Mouse (Mus musculus): ENCODE results near the gene Kat7. TPM values are rescaled to one million over a fixed set of nuclear protein-coding genes. Genes with fewer than 3 reads are reported as not detected.
A peak's percentile ranks its signal among the peaks of the same experiment; 100 is the strongest.

Kat7 gene
- polyA plus RNA-seq, 1 experiment from 2014 or later = 85.3 TPM

- ATAC-seq (replicated peaks; ENCODE audit: low FRiP score) = peak; percentile 81
- WGBS = under 1% methylated on average over 50 of the region's 50 CpGs
Measured at GRCm38 (mm10) chr11:95337129-95337813, 27.2 kb upstream of the Kat7 start.

GRCm38 (mm10) chr11:95336568-95337128 lies 26.6 kb upstream of the Kat7 start, which contains the start of gene Fam117a:
Gene Fam117a (plus strand): TSS chr11:95337018.
- ATAC-seq (replicated peaks; ENCODE audit: low FRiP score) = peak; percentile 97

More at GRCm38 (mm10) chr11:95337129-95337813, 27.2 kb upstream of the Kat7 start:
- H3K9me3 ChIP-seq (ENCODE audit: control insufficient read depth, low read length) = no peaks in the 10 kb centered on the region
- peak overlapping the region; percentile 76 for H3K9ac ChIP-seq (ENCODE audit: low read length)
- H3K4me1 ChIP-seq (replicated peaks; ENCODE audit: control insufficient read depth, insufficient read depth, low read length) = no peaks in the 10 kb centered on the region; the same call in 1 of the 2 replicates
- H3K4me2 ChIP-seq (ENCODE audit: low read depth, low read length, severe bottlenecking) = peak overlapping the region; percentile 88
- peak overlapping the region; percentile 81 for H3K4me3 ChIP-seq (ENCODE audit: low read depth, low read length)
- H3K27me3 ChIP-seq (ENCODE audit: control insufficient read depth, insufficient read depth, low read length) = 0 out of 2 replicates have a peak, but pooled peaks cover 2% of the 10 kb centered on the region
- no peaks in the 10 kb centered on the region for H3K36me3 ChIP-seq (ENCODE audit: control insufficient read depth, insufficient read depth, low read length)
- DNase-seq (ENCODE audit: low spot score) = peak; percentile 82
- H3K27ac ChIP-seq (ENCODE audit: low read depth, low read length) = no peak overlapping the region

GRCm38 (mm10) chr11:95334448-95335060 lies 24.5 kb upstream of the Kat7 start:
- H3K9ac ChIP-seq (ENCODE audit: low read length) = no peak overlapping the region
- H3K36me3 ChIP-seq (ENCODE audit: control insufficient read depth, insufficient read depth, low read length) = no peaks in the 10 kb centered on the region
- no peak overlapping the region for H3K4me2 ChIP-seq (ENCODE audit: low read depth, low read length, severe bottlenecking)
- H3K27ac ChIP-seq (ENCODE audit: low read depth, low read length) = no peak overlapping the region
- no peak overlapping the region for H3K4me3 ChIP-seq (ENCODE audit: low read depth, low read length)
- DNase-seq (ENCODE audit: low spot score) (no peak), ATAC-seq (replicated peaks; ENCODE audit: low FRiP score) (no peak)
- H3K9me3 ChIP-seq (ENCODE audit: control insufficient read depth, low read length) = no peaks in the 10 kb centered on the region
- 0 out of 2 replicates have a peak, but pooled peaks cover 2% of the 10 kb centered on the region for H3K27me3 ChIP-seq (ENCODE audit: control insufficient read depth, insufficient read depth, low read length)
- H3K4me1 ChIP-seq (replicated peaks; ENCODE audit: control insufficient read depth, insufficient read depth, low read length) = no peaks in the 10 kb centered on the region; the same call in 1 of the 2 replicates
- 69% methylated on average over 5 of the region's 5 CpGs for WGBS

More at GRCm38 (mm10) chr11:95336568-95337128, 26.6 kb upstream of the Kat7 start, which contains the start of gene Fam117a:
- no peaks in the 10 kb centered on the region for H3K9me3 ChIP-seq (ENCODE audit: control insufficient read depth, low read length)
- peak within 1 kb of the TSS; percentile 76 for H3K9ac ChIP-seq (ENCODE audit: low read length)
- no peaks in the 10 kb centered on the region; the same call in 1 of the 2 replicates for H3K4me1 ChIP-seq (replicated peaks; ENCODE audit: control insufficient read depth, insufficient read depth, low read length)
- H3K36me3 ChIP-seq (ENCODE audit: control insufficient read depth, insufficient read depth, low read length) = no peaks in the 10 kb centered on the region
- peak within 1 kb of the TSS; percentile 88 for H3K4me2 ChIP-seq (ENCODE audit: low read depth, low read length, severe bottlenecking)
- H3K4me3 ChIP-seq (ENCODE audit: low read depth, low read length) = peak within 1 kb of the TSS; percentile 81
- H3K27ac ChIP-seq (ENCODE audit: low read depth, low read length) = no peak within 1 kb of the TSS
- DNase-seq (ENCODE audit: low spot score) = peak; percentile 92
- WGBS = 0% methylated on average over 18 of the region's 27 CpGs
- 0 out of 2 replicates have a peak, but pooled peaks cover 2% of the 10 kb centered on the region for H3K27me3 ChIP-seq (ENCODE audit: control insufficient read depth, insufficient read depth, low read length)

- ATAC-seq (replicated peaks; ENCODE audit: low FRiP score) (no peak), DNase-seq (ENCODE audit: low spot score) (no peak)
- Histone ChIP-seq H3K4me3 (ENCODE audit: low read depth, low read length) (no peak overlapping the region), H3K27me3 (ENCODE audit: control insufficient read depth, insufficient read depth, low read length) (0 out of 2 replicates have a peak, but pooled peaks cover 2% of the 10 kb centered on the region), H3K36me3 (ENCODE audit: control insufficient read depth, insufficient read depth, low read length) (no peaks in the 10 kb centered on the region), H3K4me2 (ENCODE audit: low read depth, low read length, severe bottlenecking) (no peak overlapping the region), H3K9me3 (ENCODE audit: control insufficient read depth, low read length) (no peaks in the 10 kb centered on the region), H3K27ac (ENCODE audit: low read depth, low read length) (no peak overlapping the region), H3K9ac (ENCODE audit: low read length) (no peak overlapping the region), H3K4me1 (replicated peaks; ENCODE audit: control insufficient read depth, insufficient read depth, low read length) (no peaks in the 10 kb centered on the region; the same call in 1 of the 2 replicates)
- WGBS = 87% methylated on average over 9 of the region's 9 CpGs
Measured at GRCm38 (mm10) chr11:95333805-95334204, 23.8 kb upstream of the Kat7 start.

GRCm38 (mm10) chr11:95333209-95333608 lies 23.2 kb upstream of the Kat7 start:
- Histone ChIP-seq H3K27ac (ENCODE audit: low read depth, low read length) (no peak overlapping the region), H3K4me1 (replicated peaks; ENCODE audit: control insufficient read depth, insufficient read depth, low read length) (no peaks in the 10 kb centered on the region; the same call in 1 of the 2 replicates), H3K36me3 (ENCODE audit: control insufficient read depth, insufficient read depth, low read length) (no peaks in the 10 kb centered on the region), H3K9me3 (ENCODE audit: control insufficient read depth, low read length) (no peaks in the 10 kb centered on the region), H3K4me2 (ENCODE audit: low read depth, low read length, severe bottlenecking) (no peak overlapping the region), H3K4me3 (ENCODE audit: low read depth, low read length) (no peak overlapping the region), H3K9ac (ENCODE audit: low read length) (no peak overlapping the region), H3K27me3 (ENCODE audit: control insufficient read depth, insufficient read depth, low read length) (0 out of 2 replicates have a peak, but pooled peaks cover 2% of the 10 kb centered on the region)
- 67% methylated on average over 4 of the region's 4 CpGs for WGBS
- DNase-seq (ENCODE audit: low spot score) (no peak), ATAC-seq (replicated peaks; ENCODE audit: low FRiP score) (no peak)

- H3K9me3 ChIP-seq (ENCODE audit: control insufficient read depth, low read length) = no peaks in the 10 kb centered on the region
- no peak overlapping the region for H3K9ac ChIP-seq (ENCODE audit: low read length)
- no peaks in the 10 kb centered on the region for H3K4me1 ChIP-seq (replicated peaks; ENCODE audit: control insufficient read depth, insufficient read depth, low read length)
- no peaks in the 10 kb centered on the region for H3K27me3 ChIP-seq (ENCODE audit: control insufficient read depth, insufficient read depth, low read length)
- WGBS = 89% methylated on average over 1 of the region's 1 CpGs
- DNase-seq (ENCODE audit: low spot score) (no peak), ATAC-seq (replicated peaks; ENCODE audit: low FRiP score) (no peak)
- no peaks in the 10 kb centered on the region for H3K36me3 ChIP-seq (ENCODE audit: control insufficient read depth, insufficient read depth, low read length)
- H3K4me2 ChIP-seq (ENCODE audit: low read depth, low read length, severe bottlenecking) = no peak overlapping the region
- H3K27ac ChIP-seq (ENCODE audit: low read depth, low read length) = no peak overlapping the region
- no peak overlapping the region for H3K4me3 ChIP-seq (ENCODE audit: low read depth, low read length)
Measured at GRCm38 (mm10) chr11:95330662-95331061, 20.6 kb upstream of the Kat7 start.

GRCm38 (mm10) chr11:95328629-95329028 lies 18.6 kb upstream of the Kat7 start:
- Histone ChIP-seq H3K36me3 (ENCODE audit: control insufficient read depth, insufficient read depth, low read length) (no peaks in the 10 kb centered on the region), H3K27me3 (ENCODE audit: control insufficient read depth, insufficient read depth, low read length) (no peaks in the 10 kb centered on the region), H3K4me2 (ENCODE audit: low read depth, low read length, severe bottlenecking) (no peak overlapping the region), H3K4me1 (replicated peaks; ENCODE audit: control insufficient read depth, insufficient read depth, low read length) (no peaks in the 10 kb centered on the region), H3K4me3 (ENCODE audit: low read depth, low read length) (no peak overlapping the region), H3K9ac (ENCODE audit: low read length) (no peak overlapping the region), H3K27ac (ENCODE audit: low read depth, low read length) (no peak overlapping the region), H3K9me3 (ENCODE audit: control insufficient read depth, low read length) (no peaks in the 10 kb centered on the region)
- 81% methylated on average over 5 of the region's 5 CpGs for WGBS
- ATAC-seq (replicated peaks; ENCODE audit: low FRiP score) (no peak), DNase-seq (ENCODE audit: low spot score) (no peak)

GRCm38 (mm10) chr11:95326243-95326642 lies 16.2 kb upstream of the Kat7 start:
- H3K9ac ChIP-seq (ENCODE audit: low read length) = no peak overlapping the region
- no peaks in the 10 kb centered on the region for H3K9me3 ChIP-seq (ENCODE audit: control insufficient read depth, low read length)
- no peaks in the 10 kb centered on the region for H3K4me1 ChIP-seq (replicated peaks; ENCODE audit: control insufficient read depth, insufficient read depth, low read length)
- 80% methylated on average over 11 of the region's 11 CpGs for WGBS
- no peak overlapping the region for H3K4me3 ChIP-seq (ENCODE audit: low read depth, low read length)
- no peak overlapping the region for H3K27ac ChIP-seq (ENCODE audit: low read depth, low read length)
- no peaks in the 10 kb centered on the region for H3K36me3 ChIP-seq (ENCODE audit: control insufficient read depth, insufficient read depth, low read length)
- H3K27me3 ChIP-seq (ENCODE audit: control insufficient read depth, insufficient read depth, low read length) = no peaks in the 10 kb centered on the region
- ATAC-seq (replicated peaks; ENCODE audit: low FRiP score) (no peak), DNase-seq (ENCODE audit: low spot score) (no peak)
- H3K4me2 ChIP-seq (ENCODE audit: low read depth, low read length, severe bottlenecking) = no peak overlapping the region
